Mouse (Mus musculus): ENCODE measurements at regions not wholly inside any gene's neighbourhood (a gene's known extent, or its start where the extent isn't known, plus 50 kb on each side); places are given as distances from the start of the nearest gene placed in this dataset.
A peak's percentile ranks its signal among the peaks of the same experiment; 100 is the strongest.

DNA sequence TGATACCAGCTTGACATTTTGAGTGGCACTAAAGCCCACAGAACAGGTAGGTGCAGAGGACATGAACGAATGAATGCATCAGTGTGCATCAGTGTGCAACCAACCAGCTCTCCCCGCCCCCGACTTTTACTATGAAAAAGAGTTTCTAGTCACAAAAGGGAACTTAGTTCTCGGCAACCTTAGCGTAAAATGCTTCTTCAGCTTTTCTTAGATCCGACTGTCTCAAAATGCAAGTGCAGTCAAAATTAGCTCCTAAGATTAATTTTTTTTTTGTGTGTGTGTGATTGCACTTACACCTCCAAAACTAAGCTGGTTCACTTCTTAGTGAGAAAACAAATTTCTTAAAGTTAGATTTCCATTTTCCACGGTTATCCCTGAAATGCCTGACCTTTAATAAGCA lies 77.1 kb upstream of the Zeb2 start:
- Histone ChIP-seq H3K4me1 (ENCODE audit: control insufficient read depth, insufficient read depth, low read length) (peaks cover 53% of the 10 kb centered on the region), H3K27ac (ENCODE audit: insufficient read depth, low read depth, low read length) (peak overlapping the region; percentile 99), H3K4me3 (ENCODE audit: insufficient read depth, low read length) (no peak overlapping the region)
- TF ChIP-seq CTCF (IDR thresholded peaks at IDR 0.05; ENCODE audit: low read depth, low read length) (no peak), POLR2A (IDR thresholded peaks at IDR 0.05; ENCODE audit: borderline replicate concordance, low read depth, low read length) (no peak)

GRCm38 (mm10) chr2:45185621-45185999 lies 68.4 kb upstream of the Zeb2 start:
- Histone ChIP-seq H3K27ac (ENCODE audit: insufficient read depth, low read depth, low read length) (no peak overlapping the region), H3K4me1 (ENCODE audit: control insufficient read depth, insufficient read depth, low read length) (peaks cover 12% of the 10 kb centered on the region), H3K4me3 (ENCODE audit: insufficient read depth, low read length) (no peak overlapping the region)
- TF ChIP-seq CTCF (IDR thresholded peaks at IDR 0.05; ENCODE audit: low read depth, low read length) (no peak), POLR2A (IDR thresholded peaks at IDR 0.05; ENCODE audit: borderline replicate concordance, low read depth, low read length) (no peak)

DNA sequence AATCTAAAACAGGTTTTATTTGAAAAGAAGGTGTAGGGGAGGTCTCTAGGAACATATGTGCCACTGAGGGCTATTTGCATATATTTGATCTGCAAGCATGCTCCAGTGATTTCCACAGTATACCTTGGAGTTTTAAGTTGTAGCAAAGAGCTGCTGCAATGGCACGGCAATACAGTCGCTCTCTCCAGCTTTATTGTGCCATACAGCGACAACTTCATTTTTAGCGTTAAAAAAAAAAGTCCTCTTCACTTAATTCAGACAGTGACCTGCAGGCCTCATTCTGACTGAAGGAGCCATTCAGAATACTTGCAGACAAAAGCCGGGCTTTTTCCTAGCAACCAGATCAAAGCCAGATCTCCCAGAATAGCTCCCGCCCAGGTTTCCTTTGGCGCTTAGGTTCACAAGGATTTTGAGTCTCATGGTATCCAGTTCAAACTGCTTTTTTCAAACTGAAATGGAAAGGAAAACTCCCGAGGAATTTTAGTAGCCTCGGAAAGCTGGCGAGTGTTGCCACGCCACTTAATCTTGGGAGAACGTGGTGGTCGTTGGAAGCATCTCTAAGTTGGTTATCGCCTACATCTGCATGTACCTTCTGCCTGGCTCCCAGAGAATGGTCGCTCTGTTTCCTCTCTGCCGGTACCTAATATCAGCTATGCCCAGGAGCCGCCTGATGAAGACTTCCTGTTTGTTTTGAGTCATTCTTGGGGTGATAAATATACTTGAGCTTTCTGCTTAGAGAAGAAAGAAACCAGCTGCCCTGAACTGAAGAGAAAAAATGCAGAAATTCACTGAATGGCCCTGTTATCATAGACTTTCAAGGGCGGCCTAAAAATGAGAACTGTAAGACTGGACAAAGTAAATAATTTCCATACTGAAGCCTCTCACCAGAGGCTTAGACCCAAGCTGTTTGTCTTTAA lies 67.8 kb upstream of the Zeb2 start:
- Histone ChIP-seq H3K4me1 (ENCODE audit: control insufficient read depth, insufficient read depth, low read length) (peaks cover 12% of the 10 kb centered on the region), H3K4me3 (ENCODE audit: insufficient read depth, low read length) (no peak overlapping the region), H3K27ac (ENCODE audit: insufficient read depth, low read depth, low read length) (no peak overlapping the region)
- no peak for TF ChIP-seq POLR2A (IDR thresholded peaks at IDR 0.05; ENCODE audit: borderline replicate concordance, low read depth, low read length)

- TF ChIP-seq POLR2A (IDR thresholded peaks at IDR 0.05; ENCODE audit: borderline replicate concordance, low read depth, low read length) (no peak), CTCF (IDR thresholded peaks at IDR 0.05; ENCODE audit: low read depth, low read length) (no peak)
- Histone ChIP-seq H3K27ac (ENCODE audit: insufficient read depth, low read depth, low read length) (no peak overlapping the region), H3K4me1 (ENCODE audit: control insufficient read depth, insufficient read depth, low read length) (peaks cover 12% of the 10 kb centered on the region), H3K4me3 (ENCODE audit: insufficient read depth, low read length) (no peak overlapping the region)
Measured at GRCm38 (mm10) chr2:45184149-45184548, 67.0 kb upstream of the Zeb2 start.

GRCm38 (mm10) chr2:45182876-45183275 lies 65.7 kb upstream of the Zeb2 start:
- no peak overlapping the region for H3K27ac ChIP-seq (ENCODE audit: insufficient read depth, low read depth, low read length)
- peaks cover 17% of the 10 kb centered on the region for H3K4me1 ChIP-seq (ENCODE audit: control insufficient read depth, insufficient read depth, low read length)
- no peak overlapping the region for H3K4me3 ChIP-seq (ENCODE audit: insufficient read depth, low read length)
- no peak for TF ChIP-seq CTCF (IDR thresholded peaks at IDR 0.05; ENCODE audit: low read depth, low read length)
- TF ChIP-seq POLR2A (IDR thresholded peaks at IDR 0.05; ENCODE audit: borderline replicate concordance, low read depth, low read length) = no peak

DNA sequence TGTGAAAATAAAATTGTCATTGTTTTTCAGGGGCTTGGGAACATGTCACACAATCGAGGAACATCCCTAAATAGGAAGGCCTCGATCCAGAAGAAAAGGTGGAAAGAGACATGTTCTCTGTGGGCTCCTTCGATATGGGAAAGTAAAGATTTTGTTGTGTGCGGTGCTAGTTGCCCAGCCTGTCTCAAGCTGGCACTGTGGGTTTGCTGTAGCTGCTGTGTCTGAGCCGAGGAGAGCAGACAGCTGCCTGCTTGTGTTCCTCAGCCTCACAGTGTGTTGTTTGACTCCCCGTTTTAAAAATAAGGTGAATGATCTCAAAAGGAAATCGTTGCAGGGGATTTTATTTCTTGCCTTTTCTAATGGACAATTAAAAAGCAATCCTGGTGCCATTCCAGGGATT lies 64.4 kb upstream of the Zeb2 start:
- Histone ChIP-seq H3K4me3 (ENCODE audit: insufficient read depth, low read length) (no peak overlapping the region), H3K27ac (ENCODE audit: insufficient read depth, low read depth, low read length) (no peak overlapping the region), H3K4me1 (ENCODE audit: control insufficient read depth, insufficient read depth, low read length) (peaks cover 17% of the 10 kb centered on the region)
- no peak for TF ChIP-seq POLR2A (IDR thresholded peaks at IDR 0.05; ENCODE audit: borderline replicate concordance, low read depth, low read length)
- no peak for TF ChIP-seq CTCF (IDR thresholded peaks at IDR 0.05; ENCODE audit: low read depth, low read length)

- H3K4me1 ChIP-seq (ENCODE audit: control insufficient read depth, insufficient read depth, low read length) = peaks cover 10% of the 10 kb centered on the region
- no peak overlapping the region for H3K4me3 ChIP-seq (ENCODE audit: insufficient read depth, low read length)
- no peak overlapping the region for H3K27ac ChIP-seq (ENCODE audit: insufficient read depth, low read depth, low read length)
- TF ChIP-seq POLR2A (IDR thresholded peaks at IDR 0.05; ENCODE audit: borderline replicate concordance, low read depth, low read length) (no peak), CTCF (IDR thresholded peaks at IDR 0.05; ENCODE audit: low read depth, low read length) (no peak)
Measured at GRCm38 (mm10) chr2:45178849-45179453, 61.8 kb upstream of the Zeb2 start.

- H3K4me3 ChIP-seq (ENCODE audit: insufficient read depth, low read length) = no peak overlapping the region
- H3K27ac ChIP-seq (ENCODE audit: insufficient read depth, low read depth, low read length) = no peak overlapping the region
- H3K4me1 ChIP-seq (ENCODE audit: control insufficient read depth, insufficient read depth, low read length) = no peaks in the 10 kb centered on the region
- TF ChIP-seq CTCF (IDR thresholded peaks at IDR 0.05; ENCODE audit: low read depth, low read length) (no peak), POLR2A (IDR thresholded peaks at IDR 0.05; ENCODE audit: borderline replicate concordance, low read depth, low read length) (no peak)
Measured at GRCm38 (mm10) chr2:45172382-45172781, 55.2 kb upstream of the Zeb2 start.

DNA sequence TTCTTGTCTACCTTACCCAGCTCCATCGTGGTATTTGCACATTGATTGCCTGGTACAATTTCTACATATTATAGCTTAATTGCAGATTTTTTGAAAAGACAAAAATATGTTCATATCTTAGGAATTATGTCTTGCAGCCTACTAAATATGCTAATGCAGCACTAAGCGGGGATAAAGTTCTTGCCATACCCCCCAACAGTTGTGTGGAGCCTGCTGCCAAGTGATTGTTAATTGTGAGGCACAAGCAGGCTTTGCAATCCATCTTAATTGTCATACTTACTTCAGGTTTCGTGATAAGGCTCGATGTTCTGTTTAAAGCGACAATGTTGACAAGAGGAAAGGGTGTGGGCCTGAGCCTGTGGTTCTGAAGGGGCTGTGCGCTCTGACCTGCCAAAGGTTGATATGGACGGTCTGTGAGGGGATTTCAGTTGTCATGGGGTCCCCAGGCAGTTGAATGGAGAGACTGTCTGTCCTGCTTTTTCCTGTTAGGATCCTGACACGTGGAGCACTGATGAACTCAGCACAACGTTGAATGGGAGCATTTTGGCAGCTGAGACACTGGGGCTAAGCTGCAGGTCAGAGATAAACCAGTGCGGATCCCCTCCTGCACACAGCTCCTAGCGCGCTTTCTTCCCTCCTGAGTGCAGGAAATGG lies 54.5 kb upstream of the Zeb2 start:
- no peak for TF ChIP-seq CTCF (IDR thresholded peaks at IDR 0.05; ENCODE audit: low read depth, low read length)
- TF ChIP-seq POLR2A (IDR thresholded peaks at IDR 0.05; ENCODE audit: borderline replicate concordance, low read depth, low read length) = no peak
- Histone ChIP-seq H3K4me1 (ENCODE audit: control insufficient read depth, insufficient read depth, low read length) (no peaks in the 10 kb centered on the region), H3K4me3 (ENCODE audit: insufficient read depth, low read length) (no peak overlapping the region), H3K27ac (ENCODE audit: insufficient read depth, low read depth, low read length) (no peak overlapping the region)

DNA sequence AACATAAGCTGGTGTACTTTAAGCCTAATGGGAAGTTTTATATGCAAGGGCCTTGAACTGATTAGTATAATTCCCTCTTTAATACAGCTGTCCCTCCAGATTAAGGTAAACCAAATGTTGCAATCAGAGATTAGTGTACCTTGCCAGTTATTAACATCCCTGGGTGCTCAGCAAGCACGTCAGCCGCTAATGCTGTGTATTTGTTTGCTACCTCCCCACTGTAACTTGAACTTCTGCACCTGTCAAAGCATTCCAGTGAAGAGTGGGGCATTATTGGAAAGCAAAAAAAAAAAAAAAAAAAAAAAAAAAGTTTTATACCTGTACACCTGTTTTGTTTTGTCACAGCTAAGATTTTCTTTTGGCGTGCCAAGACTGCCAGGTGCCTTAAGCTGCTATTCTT lies 53.1 kb upstream of the Zeb2 start:
- H3K4me1 ChIP-seq (ENCODE audit: control insufficient read depth, insufficient read depth, low read length) = no peaks in the 10 kb centered on the region

More for the DNA sequence above, 53.1 kb upstream of the Zeb2 start:
- TF ChIP-seq POLR2A (IDR thresholded peaks at IDR 0.05; ENCODE audit: borderline replicate concordance, low read depth, low read length) (no peak), CTCF (IDR thresholded peaks at IDR 0.05; ENCODE audit: low read depth, low read length) (no peak)
- no peak overlapping the region for H3K4me3 ChIP-seq (ENCODE audit: insufficient read depth, low read length)
- no peak overlapping the region for H3K27ac ChIP-seq (ENCODE audit: insufficient read depth, low read depth, low read length)

Measured in bone marrow macrophage, adult 2 months (primary cell).